Mouse (Mus musculus) neural tube, embryonic 14.5 days (tissue): ENCODE results near the gene Creg2. TPM values are rescaled to one million over a fixed set of nuclear protein-coding genes. Genes with fewer than 3 reads are reported as not detected.

ENCODE experiments used
- ATAC-seq: fragments of 200-750 bp; cut with Nextera tagmentation; 2 replicates; pipeline ENCODE4 v1.8.0; 2017; ENCODE audit warnings: low read depth, mild to moderate bottlenecking, moderate TSS enrichment, moderate library complexity
- H3K27ac ChIP-seq: fragments of 300-500 bp; sonication (generic); 2 replicates; pipeline ENCODE4 v1.5.1; 2014; ENCODE audit warnings: low read depth, mild to moderate bottlenecking, control low read depth, low read length, moderate library complexity, mixed read lengths
- H3K27me3 ChIP-seq: fragments of 300-500 bp; sonication (generic); 2 replicates; pipeline ENCODE4 v1.6.1; 2014; ENCODE audit warnings: low read length; ENCODE audit not compliant: control insufficient read depth, insufficient read depth
- H3K36me3 ChIP-seq: fragments of 300-500 bp; sonication (generic); 2 replicates; pipeline ENCODE4 v1.6.1; 2014; ENCODE audit warnings: low read length, mixed read lengths; ENCODE audit not compliant: control insufficient read depth, insufficient read depth
- H3K4me1 ChIP-seq: fragments of 300-500 bp; sonication (generic); 2 replicates; pipeline ENCODE4 v1.6.1; 2014; ENCODE audit warnings: low read length; ENCODE audit not compliant: control insufficient read depth, insufficient read depth
- H3K4me2 ChIP-seq: fragments of 300-500 bp; sonication (generic); 2 replicates; pipeline ENCODE4 v1.6.1; 2014; ENCODE audit warnings: mild to moderate bottlenecking, low read depth, low read length, control low read depth
- H3K4me3 ChIP-seq: fragments of 300-500 bp; sonication (generic); 2 replicates; pipeline ENCODE4 v1.5.1; 2014; ENCODE audit warnings: low read depth, low read length, control low read depth, mixed read lengths
- H3K9ac ChIP-seq: fragments of 300-500 bp; sonication (generic); replicated peaks from 2 replicates; pipeline ENCODE4 v1.6.1; 2014; ENCODE audit warnings: low read depth, mild to moderate bottlenecking, control low read depth, low read length, mixed read lengths
- H3K9me3 ChIP-seq: fragments of 300-500 bp; sonication (generic); 2 replicates; pipeline ENCODE4 v1.6.1; 2016; ENCODE audit warnings: low read length; ENCODE audit not compliant: control insufficient read depth
- WGBS: fragments of 180-500 bp; shearing (Covaris S2); extraction: QIAGEN DNeasy Blood & Tissue Kit; methylation state at CpG from one replicate; pipeline ENCODE4 v1.1.7; 2014; 5-methylcytosine and 5-hydroxymethylcytosine counted together
- polyA plus RNA-seq: library from polyadenylated mRNA; unstranded; fragments of >200 nt; fragmentation: Nextera tagmentation; extraction: Ambion mirVana; gene quantifications from 2 replicates; pipeline ENCODE4 v1.2.1, GENCODE M21; 2014

The Creg2 gene
- 8.2 and 10.6 TPM in 2 replicates for polyA plus RNA-seq

- WGBS: 33% methylated on average over 9 of the region's 9 CpGs
- ATAC-seq: no peak
- Histone ChIP-seq H3K4me3 (peak within 1 kb of the TSS; percentile 60), H3K36me3 (no peaks in the 10 kb centered on the region), H3K4me2 (peak within 1 kb of the TSS; percentile 97), H3K27me3 (no peaks in the 10 kb centered on the region), H3K4me1 (0 out of 2 replicates have a peak, but pooled peaks cover 11% of the 10 kb centered on the region), H3K9me3 (no peaks in the 10 kb centered on the region), H3K9ac (peak within 1 kb of the TSS; percentile 67), H3K27ac (peak within 1 kb of the TSS; percentile 66)
These were observed at the start of gene Creg2 for GRCm38 (mm10) chr1:39651241-39651548. TSS of gene Creg2 (minus strand) at chr1:39651474.

GRCm38 (mm10) chr1:39700599-39701273, 49.5 kb upstream of the Creg2 start:
- Histone ChIP-seq H3K4me3 (no peak overlapping the region), H3K27me3 (no peaks in the 10 kb centered on the region), H3K9ac (no peak overlapping the region), H3K4me2 (no peak overlapping the region), H3K4me1 (peaks cover 19% of the 10 kb centered on the region), H3K27ac (no peak overlapping the region), H3K9me3 (no peaks in the 10 kb centered on the region), H3K36me3 (no peaks in the 10 kb centered on the region)
- 23% methylated on average over 7 of the region's 7 CpGs for WGBS
- ATAC-seq: no peak

GRCm38 (mm10) chr1:39698456-39698855, 47.2 kb upstream of the Creg2 start:
- no peaks in the 10 kb centered on the region for H3K27me3 ChIP-seq
- H3K4me1 ChIP-seq: peaks cover 19% of the 10 kb centered on the region
- no peak overlapping the region for H3K9ac ChIP-seq
- 13% methylated on average over 6 of the region's 6 CpGs for WGBS
- no peak overlapping the region for H3K4me2 ChIP-seq
- H3K27ac ChIP-seq: no peak overlapping the region
- ATAC-seq: peak; percentile 21; the same call in 1 of the 2 replicates
- H3K4me3 ChIP-seq: no peak overlapping the region
- H3K36me3 ChIP-seq: no peaks in the 10 kb centered on the region
- H3K9me3 ChIP-seq: no peaks in the 10 kb centered on the region

GRCm38 (mm10) chr1:39695198-39695597, 43.9 kb upstream of the Creg2 start:
- 72% methylated on average over 4 of the region's 4 CpGs for WGBS
- Histone ChIP-seq H3K9me3 (no peaks in the 10 kb centered on the region), H3K4me2 (no peak overlapping the region), H3K9ac (no peak overlapping the region), H3K4me3 (no peak overlapping the region), H3K27me3 (no peaks in the 10 kb centered on the region), H3K4me1 (no peaks in the 10 kb centered on the region), H3K36me3 (no peaks in the 10 kb centered on the region), H3K27ac (no peak overlapping the region)
- no peak for ATAC-seq

- Histone ChIP-seq H3K4me1 (no peaks in the 10 kb centered on the region), H3K36me3 (no peaks in the 10 kb centered on the region), H3K27me3 (no peaks in the 10 kb centered on the region), H3K4me3 (no peak overlapping the region), H3K27ac (no peak overlapping the region), H3K9me3 (no peaks in the 10 kb centered on the region), H3K4me2 (no peak overlapping the region), H3K9ac (no peak overlapping the region)
- WGBS: 64% methylated on average over 7 of the region's 7 CpGs
- ATAC-seq: no peak
These were observed 43.5 kb upstream of the Creg2 start for GRCm38 (mm10) chr1:39694756-39695155.

GRCm38 (mm10) chr1:39691974-39692373, 40.7 kb upstream of the Creg2 start:
- no peak for ATAC-seq
- 81% methylated on average over 3 of the region's 3 CpGs for WGBS
- H3K4me3 ChIP-seq: no peak overlapping the region
- no peaks in the 10 kb centered on the region for H3K4me1 ChIP-seq
- H3K27me3 ChIP-seq: no peaks in the 10 kb centered on the region
- H3K27ac ChIP-seq: no peak overlapping the region
- H3K4me2 ChIP-seq: no peak overlapping the region
- H3K9ac ChIP-seq: no peak overlapping the region
- no peaks in the 10 kb centered on the region for H3K9me3 ChIP-seq
- H3K36me3 ChIP-seq: no peaks in the 10 kb centered on the region

GRCm38 (mm10) chr1:39691061-39691460, 39.8 kb upstream of the Creg2 start:
- Histone ChIP-seq H3K9me3 (no peaks in the 10 kb centered on the region), H3K27ac (no peak overlapping the region), H3K36me3 (no peaks in the 10 kb centered on the region), H3K27me3 (no peaks in the 10 kb centered on the region), H3K4me2 (no peak overlapping the region), H3K4me1 (no peaks in the 10 kb centered on the region), H3K9ac (no peak overlapping the region), H3K4me3 (no peak overlapping the region)
- 54% methylated on average over 4 of the region's 4 CpGs for WGBS
- no peak for ATAC-seq

GRCm38 (mm10) chr1:39688573-39688972, 37.3 kb upstream of the Creg2 start:
- Histone ChIP-seq H3K27ac (no peak overlapping the region), H3K4me3 (no peak overlapping the region), H3K4me1 (no peaks in the 10 kb centered on the region), H3K27me3 (no peaks in the 10 kb centered on the region), H3K9ac (no peak overlapping the region), H3K36me3 (no peaks in the 10 kb centered on the region), H3K4me2 (no peak overlapping the region), H3K9me3 (no peaks in the 10 kb centered on the region)
- no peak for ATAC-seq
- WGBS: 71% methylated on average over 6 of the region's 6 CpGs

- Histone ChIP-seq H3K9me3 (no peaks in the 10 kb centered on the region), H3K9ac (no peak overlapping the region), H3K4me1 (no peaks in the 10 kb centered on the region), H3K4me3 (no peak overlapping the region), H3K4me2 (no peak overlapping the region), H3K27me3 (no peaks in the 10 kb centered on the region), H3K27ac (no peak overlapping the region), H3K36me3 (no peaks in the 10 kb centered on the region)
- ATAC-seq: no peak
- 68% methylated on average over 9 of the region's 9 CpGs for WGBS
These were observed 36.0 kb upstream of the Creg2 start for GRCm38 (mm10) chr1:39687279-39687678.
